Mouse (Mus musculus): ENCODE results near the gene Keap1.
"Not testable (repeated sequence)": the region's sequence is repeated elsewhere in the genome, so short reads cannot be mapped to it uniquely, and the experiment has no call there.

Gene Keap1

GRCm38 (mm10) chr9:21261831-21262230 lies 22.7 kb upstream of the Keap1 start:
- no peak for DNase-seq

GRCm38 (mm10) chr9:21260491-21261040 lies 21.4 kb upstream of the Keap1 start:
- no peak for DNase-seq

DNA sequence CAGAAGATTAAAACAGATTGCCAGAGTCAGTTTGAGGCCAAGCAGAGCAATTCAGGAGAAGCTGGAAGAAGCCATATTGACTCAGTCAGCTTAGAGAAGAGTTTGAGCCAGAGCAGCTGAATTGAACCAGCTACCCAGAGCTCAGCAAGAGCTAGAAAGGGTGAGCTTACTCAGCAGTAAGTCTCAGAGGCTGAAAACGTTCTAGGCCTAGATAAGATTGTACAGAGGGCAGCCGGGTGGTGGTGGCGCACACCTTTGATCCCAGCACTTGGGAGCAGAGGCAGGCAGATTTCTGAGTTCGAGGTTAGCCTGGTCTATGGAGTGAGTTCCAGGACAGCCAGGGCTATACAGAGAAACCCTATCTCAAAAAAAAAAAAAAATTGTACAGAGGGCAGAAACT lies 17.2 kb upstream of the Keap1 start:
- DNase-seq = not testable (repeated sequence)

- DNase-seq = no peak
Observed at GRCm38 (mm10) chr9:21254690-21255089, 15.5 kb upstream of the Keap1 start.

DNA sequence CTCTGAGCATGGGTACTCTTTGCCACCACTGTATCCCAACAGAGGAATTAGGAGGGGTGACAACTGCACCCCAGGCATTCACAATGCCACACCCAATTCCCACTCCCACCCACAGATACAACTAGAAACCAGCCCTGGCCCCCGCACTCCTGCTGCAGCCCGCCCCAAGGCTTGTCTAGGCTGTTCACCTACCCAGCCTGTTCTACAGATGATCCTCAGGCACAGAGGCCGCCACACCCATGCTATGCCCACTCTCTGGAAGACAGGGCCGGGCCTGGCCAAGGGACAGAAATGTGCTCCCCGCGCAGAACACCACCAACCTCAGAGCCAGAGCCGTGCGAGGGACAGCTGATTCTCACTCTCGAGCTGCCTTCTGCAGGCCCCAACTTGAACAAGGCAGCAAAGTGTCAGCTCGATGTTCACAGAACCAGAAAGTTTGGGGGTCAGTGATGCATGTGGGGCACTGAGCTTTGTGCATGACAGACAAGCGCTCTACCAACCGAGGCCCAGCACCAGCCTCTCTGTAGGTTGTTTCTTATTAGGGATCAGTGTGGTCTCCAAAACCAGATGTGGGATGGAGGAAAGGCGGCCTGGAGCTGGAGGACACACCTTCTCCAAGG lies 12.1 kb upstream of the Keap1 start:
- DNase-seq = no peak

DNA sequence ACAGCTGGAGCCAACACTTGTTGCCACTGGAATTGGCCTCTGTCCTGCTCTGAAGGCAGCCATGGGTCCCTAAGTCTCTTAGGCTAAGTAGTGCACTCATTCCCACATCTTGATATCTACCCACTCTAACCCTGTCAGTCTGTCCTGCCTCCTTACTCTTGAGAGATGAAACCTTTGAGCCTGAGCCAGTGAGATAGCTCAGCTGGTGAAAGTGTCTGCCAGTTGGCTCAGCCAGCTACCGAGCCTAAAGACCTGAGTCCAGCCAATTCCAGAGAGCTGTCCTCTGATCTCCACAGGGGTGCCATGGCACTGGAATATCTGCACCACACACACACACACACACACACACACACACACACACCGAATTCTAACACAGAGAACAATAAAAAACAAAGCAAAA lies 11.3 kb upstream of the Keap1 start:
- DNase-seq = no peak

DNA sequence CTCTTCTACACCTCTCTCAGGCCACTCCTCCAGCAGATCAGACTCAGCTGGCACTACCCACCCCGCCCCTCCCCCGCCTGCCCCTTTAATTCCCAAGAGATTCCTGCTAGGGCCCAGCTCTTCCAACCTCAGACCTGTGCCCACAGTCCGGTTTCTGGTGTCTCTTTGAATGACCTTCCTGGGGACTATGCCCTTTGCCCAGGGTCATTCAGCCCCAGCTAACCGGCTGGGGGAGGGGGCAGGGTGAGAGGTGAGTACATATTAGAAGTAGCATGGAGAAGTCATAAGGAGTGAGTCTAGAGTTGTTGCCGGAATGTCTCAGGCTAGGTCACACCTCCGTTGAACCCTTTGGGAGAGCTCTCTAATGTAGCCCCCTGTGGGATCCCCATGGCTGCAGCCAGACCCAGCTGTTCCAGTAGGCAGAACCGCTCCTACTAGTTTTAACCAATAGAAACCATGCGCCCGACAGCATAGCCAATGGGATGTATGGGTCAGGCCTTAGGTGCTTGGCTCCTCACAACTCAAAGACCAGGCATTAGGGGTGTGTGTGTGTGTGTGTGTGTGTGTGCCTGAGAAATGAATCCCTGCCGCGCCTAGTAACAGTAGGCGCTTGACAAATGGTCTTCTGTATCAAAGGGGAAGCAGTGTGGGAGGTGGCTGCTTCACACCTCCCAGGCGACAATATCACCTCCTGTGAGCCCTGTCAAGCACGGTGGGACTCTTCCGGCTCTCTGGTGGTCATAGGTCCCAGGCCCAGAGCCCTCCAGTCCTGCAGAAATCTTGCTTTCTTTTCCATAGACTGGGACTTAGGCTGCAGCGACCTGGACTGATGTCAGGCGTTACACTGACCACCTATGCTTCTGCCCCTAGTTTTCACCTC lies 10.7 kb upstream of the Keap1 start:
- no peak for DNase-seq

DNA sequence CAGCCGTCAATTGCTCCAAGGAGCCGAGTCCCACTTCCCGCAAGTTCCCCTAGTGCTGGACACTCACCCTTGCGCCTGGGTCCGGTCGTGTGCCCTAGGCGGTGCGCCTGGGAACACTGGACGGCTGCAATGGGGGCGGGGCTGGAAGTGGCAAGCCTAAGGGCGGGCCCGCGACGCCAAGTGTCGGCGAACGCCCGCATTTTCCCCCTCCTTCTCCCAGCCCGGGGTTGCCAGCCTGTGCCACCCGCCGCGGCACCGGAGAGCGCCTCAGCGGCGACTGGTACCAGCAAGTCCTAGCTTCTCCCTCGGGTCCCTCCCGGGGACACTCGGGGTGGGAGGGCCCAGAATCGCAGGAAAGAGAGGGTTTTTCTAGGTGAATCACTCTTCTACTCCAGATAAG lies 9.2 kb upstream of the Keap1 start, which contains the start of gene S1pr5:
Gene S1pr5, minus strand, starts transcription at position 118 of the 400 bp plus-strand sequence.
- DNase-seq = no peak

DNA sequence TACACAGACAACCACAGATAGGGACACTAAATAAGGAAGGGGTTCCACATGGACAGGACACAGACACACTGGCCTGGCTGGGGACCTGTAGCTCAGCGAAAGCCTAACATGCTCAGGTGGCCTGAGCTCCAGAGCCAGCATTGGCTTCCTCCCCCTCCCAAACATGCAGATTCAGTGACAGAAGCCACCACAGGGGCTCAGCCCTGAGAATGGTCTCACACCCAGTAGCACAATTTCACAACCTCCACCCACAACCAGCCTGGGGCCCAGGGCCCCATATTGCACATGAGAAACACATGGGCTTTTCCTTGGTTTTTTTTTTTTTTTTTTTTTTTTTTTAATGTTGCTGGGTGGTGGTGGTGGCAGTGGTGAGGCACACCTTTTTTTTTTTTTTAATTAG lies 7.2 kb upstream of the Keap1 start:
- no peak for DNase-seq

DNA sequence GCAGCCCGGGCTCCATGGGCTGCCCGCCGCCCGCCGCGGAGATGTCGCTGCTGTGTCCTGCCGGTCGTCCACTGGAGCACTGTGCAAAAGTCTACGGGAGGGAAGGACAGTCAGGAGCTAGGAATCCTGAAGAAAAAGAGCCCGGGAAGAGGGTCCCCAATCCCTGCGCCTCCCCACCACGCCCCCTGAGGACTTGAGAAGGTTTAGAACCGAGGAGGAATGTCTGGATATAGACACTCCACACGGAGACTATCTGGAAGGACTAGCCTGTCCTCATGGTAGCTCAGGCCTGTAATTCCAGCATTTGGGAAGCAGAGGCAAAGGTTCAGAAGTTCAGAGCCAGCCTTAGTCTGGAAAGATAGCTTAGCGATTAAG lies 5.9 kb upstream of the Keap1 start:
- no peak for DNase-seq

DNA sequence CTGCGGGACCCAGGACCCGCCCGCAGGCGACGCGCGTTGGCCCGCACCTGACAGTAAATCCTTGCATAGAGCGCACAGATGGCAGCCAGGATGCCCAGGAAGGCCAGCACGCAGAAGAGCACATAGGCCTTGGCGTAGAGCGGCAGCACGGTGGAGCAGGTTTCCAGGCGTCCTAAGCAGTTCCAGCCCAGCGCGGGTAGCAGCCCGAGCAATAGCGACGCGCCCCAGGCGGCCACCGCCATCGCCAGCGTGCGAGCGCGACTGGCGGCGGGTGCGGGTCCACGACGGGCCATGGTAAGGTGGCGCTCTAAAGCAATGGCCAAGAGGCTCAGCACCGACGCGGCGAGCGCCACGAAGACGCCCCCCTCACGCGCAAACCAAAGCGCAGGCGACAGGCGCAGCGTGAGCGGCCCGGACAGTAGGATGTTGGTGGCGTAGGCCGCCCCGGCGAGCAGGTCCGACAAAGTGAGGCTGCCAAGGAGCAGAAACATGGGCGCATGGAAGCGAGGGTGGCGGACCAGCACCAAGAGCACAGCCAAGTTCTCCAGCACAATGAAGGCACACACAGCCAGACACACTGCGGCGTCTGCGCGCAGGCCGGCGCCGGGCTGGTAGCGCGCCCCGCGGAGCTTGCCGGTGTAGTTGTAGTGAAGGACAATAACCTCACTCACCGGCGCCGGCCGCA lies 5.4 kb upstream of the Keap1 start:
- no peak for DNase-seq

DNA sequence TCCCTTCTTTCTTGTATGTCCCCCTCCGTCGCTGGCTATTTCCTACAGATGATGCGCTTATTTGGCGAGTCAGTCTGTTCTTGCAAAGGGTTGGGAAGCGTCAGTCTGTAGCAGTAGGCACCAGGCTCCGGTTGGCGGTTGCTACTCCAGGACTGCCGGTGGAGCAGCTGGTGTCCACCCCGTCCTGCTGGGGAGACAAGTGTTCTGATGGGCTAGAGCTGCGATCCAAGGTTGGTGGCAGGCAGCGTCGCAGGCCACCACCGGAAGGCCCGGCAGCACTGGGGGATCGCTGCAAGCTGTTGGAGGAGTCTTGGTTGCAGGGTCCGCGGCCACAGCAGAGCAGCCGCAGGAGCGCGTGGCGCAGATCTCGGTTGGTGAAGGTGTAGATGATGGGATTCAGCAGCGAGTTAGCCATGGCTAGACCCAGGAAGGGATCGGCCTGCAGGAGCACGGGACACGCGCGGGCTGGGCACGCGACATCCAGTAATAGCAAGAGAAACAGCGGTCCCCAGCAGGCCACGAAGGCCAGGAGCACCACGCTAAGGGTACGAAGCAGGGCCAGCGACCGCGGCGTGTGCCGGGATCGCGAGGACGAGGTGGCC lies 4.8 kb upstream of the Keap1 start:
- DNase-seq = no peak

DNA sequence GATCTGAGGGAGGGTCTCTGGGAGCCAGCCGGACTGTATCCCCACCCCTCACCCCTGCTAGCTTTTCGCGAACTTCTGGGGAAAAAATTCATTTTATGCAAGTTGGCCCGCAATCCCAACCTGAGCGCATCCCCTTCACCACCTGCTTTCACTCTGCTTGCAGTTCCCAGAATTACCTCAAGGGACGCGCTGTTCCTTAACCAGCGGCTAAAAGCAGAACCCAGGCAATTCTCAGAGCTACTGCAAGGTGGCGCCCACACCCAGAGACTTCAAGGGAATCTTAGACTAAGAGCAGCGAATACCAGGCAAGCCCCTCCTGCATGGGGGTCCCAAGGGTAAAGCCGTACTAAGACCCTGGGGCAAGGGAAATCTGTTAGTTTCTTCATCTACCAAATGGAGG lies 2.2 kb upstream of the Keap1 start:
- DNase-seq = peak; percentile 68 to 78

GRCm38 (mm10) chr9:21239465-21239848 lies 296 bp upstream of the Keap1 start:
- DNase-seq = no peak

GRCm38 (mm10) chr9:21238004-21238732 lies 993 bp downstream of the Keap1 start:
- no peak for DNase-seq

DNA sequence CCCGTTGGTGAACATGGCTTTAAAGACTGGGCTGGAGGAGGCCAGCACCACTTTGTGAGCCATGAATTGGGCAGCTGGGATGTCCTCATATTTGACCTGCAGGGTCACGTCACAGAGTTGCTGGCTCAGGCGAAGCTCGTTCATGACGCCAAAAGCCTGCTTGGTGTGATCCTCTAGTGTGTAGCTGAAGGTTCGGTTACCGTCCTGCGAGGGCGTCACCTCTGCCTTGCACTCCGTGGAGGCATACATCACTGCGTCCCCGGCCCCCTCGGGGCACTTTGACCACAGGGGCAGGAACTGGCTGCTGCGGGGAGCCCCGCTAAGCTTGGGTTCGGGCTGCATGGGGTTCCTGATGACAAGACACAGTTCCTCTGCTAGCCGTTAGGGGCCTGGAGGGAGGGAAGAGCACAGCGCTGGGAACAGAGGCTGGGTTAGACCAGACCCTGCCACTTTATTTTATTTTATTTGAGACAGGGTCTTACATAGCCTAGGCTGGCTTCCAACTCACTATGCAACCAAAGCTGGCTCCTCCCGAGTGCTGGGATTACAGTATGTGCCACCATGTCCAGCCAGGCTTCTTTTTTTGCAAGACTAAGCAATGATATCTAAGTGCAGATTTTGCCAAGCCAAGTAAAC lies 1.7 kb downstream of the Keap1 start:
- DNase-seq = peak; percentile 55 to 57

DNA sequence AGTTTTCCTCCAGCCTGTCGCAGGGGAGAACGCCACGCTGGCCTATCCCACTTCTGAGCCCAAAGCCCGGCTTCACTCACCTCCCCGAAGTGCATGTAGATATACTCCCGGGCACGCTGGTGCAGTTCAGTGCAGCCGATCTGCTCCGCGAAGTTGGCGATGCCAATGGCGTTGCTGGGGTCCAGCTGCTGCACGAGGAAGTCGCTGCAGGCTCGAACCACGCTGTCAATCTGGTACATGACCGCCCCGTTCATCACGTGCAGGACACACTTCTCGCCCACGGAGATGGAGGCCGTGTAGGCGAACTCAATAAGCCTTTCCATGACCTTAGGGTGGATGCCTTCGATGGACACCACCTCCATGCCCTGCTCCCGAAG lies 2.2 kb downstream of the Keap1 start:
- DNase-seq = peak in 1 of 2 experiments; percentile 17

DNA sequence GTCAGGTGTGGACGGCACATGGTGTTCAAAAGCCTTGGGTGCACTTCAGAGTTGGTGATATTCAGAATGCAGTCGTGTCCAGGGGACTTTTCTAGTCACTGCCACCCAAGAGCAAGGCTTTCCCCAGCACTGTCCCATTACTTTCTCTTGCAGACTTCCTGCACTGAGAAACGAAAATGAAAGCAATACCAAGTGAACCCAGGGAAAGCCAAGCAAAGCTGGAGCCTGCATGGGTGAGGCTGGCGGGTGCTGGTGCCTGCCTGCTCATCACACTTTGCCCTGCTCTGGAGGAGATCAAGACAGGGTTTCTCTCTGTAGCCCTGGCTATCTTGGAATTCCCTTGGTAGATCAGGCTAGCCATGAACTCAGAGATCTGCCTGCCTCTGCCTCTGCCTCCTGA lies 3.8 kb downstream of the Keap1 start:
- peak in 1 of 2 experiments; percentile 18 for DNase-seq

DNA sequence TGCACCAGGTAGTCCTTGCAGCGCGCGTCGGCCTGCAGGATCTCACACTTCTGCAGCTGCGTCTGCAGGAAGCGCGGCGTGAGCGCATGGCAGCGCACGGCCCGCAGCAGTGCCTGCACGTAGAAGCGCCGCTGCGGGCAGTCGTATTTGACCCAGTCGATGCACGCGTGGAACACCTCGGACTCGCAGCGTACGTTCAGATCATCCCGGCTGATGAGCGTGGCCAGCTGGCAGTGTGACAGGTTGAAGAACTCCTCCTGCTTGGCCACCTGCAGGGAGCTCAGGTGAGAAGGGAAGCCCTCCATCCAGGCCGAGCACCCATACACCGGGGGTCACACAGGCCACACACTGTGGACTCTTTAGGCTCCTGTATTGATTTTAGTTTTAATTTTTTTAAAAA lies 5.4 kb downstream of the Keap1 start:
- no peak for DNase-seq

DNA sequence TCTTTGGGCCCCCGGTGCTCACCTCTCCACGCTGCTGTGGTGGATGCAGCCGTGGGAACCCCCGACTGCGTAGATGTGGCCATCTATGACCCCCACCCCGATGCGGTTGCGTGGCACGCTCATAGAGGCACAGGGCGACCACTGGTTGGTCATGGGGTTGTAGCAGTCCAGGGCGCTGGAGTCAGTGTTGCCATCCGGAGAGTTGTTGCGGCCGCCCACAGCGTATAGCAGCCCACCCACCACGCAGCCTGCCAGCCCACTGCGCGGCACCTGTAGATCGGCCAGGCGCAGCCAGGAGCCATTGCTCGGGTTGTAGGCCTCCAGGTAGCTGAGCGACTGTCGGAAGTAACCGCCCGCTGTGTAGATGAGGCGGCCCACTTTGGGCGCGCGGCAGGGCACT lies 5.8 kb downstream of the Keap1 start:
- DNase-seq = no peak

GRCm38 (mm10) chr9:21232867-21233266 lies 6.3 kb downstream of the Keap1 start:
- no peak for DNase-seq

- DNase-seq = no peak
Observed at GRCm38 (mm10) chr9:21231551-21231950, 7.6 kb downstream of the Keap1 start.
